ENCODE assay signal across 27 mouse cellular contexts in genomic region chr15:84684520-84684919, GRCm38 (mm10). TPM values are rescaled to one million over a fixed set of nuclear protein-coding genes. Genes with fewer than 3 reads are reported as not detected.
DNase-seq lines count a peak whose midpoint lies in the region; ATAC-seq and TF ChIP-seq lines count a peak whose summit lies in the region.
"Had no signal": no experiment of that assay in that cellular context is flagged by ENCODE, and none has a peak within 500 bp of the region (broad histone marks: within the 10 kb centered on the region; RNA-seq: fewer than 3 reads in every experiment).

No protein-coding gene starts in this region.

- TF ChIP-seq EP300 in heart, postnatal 0 days (IDR thresholded peaks at IDR 0.05; ENCODE audit: low read depth): no peak

- TF ChIP-seq CTCF in heart, postnatal 0 days (IDR thresholded peaks at IDR 0.05; ENCODE audit: low read depth): no peak
- no peak for TF ChIP-seq CTCF in intestine, postnatal 0 days (IDR thresholded peaks at IDR 0.05; ENCODE audit: low read depth)
- no peak for TF ChIP-seq CTCF in layer of hippocampus, adult 2 months (conservative IDR thresholded peaks at IDR 0.05)

- no peak for ATAC-seq in heart, postnatal 0 days (ENCODE audit: insufficient read depth, low read depth)
- no peak for ATAC-seq in intestine, postnatal 0 days
- no peak for ATAC-seq in hindbrain, embryonic 16.5 days
- ATAC-seq: forebrain, embryonic 14.5 days; forebrain, postnatal 0 days; inflammation-experienced regulatory T-cells, adult 6 months had no signal

- WGBS in heart, postnatal 0 days: 75% methylated on average over 5 of the region's 5 CpGs
- 66% methylated on average over 5 of the region's 5 CpGs for WGBS in intestine, postnatal 0 days
- WGBS in hindbrain, embryonic 16.5 days: 73% methylated on average over 5 of the region's 5 CpGs

- H3K4me1 ChIP-seq in heart, postnatal 0 days (ENCODE audit: control insufficient read depth, insufficient read depth): peaks cover 4% of the 10 kb centered on the region
- H3K4me1 ChIP-seq in intestine, postnatal 0 days (replicated peaks; ENCODE audit: control insufficient read depth, insufficient read depth, low read length): peaks cover 14% of the 10 kb centered on the region
- peaks cover 16% of the 10 kb centered on the region for H3K4me1 ChIP-seq in hindbrain, embryonic 16.5 days (ENCODE audit: control insufficient read depth, insufficient read depth, low read depth, low read length)

- no peaks in the 10 kb centered on the region for H3K9me3 ChIP-seq in heart, postnatal 0 days (replicated peaks; ENCODE audit: control insufficient read depth, low read length)
- no peaks in the 10 kb centered on the region for H3K9me3 ChIP-seq in intestine, postnatal 0 days (ENCODE audit: control insufficient read depth)
- no peaks in the 10 kb centered on the region for H3K9me3 ChIP-seq in hindbrain, embryonic 16.5 days (ENCODE audit: control insufficient read depth, low read length)
- H3K9me3 ChIP-seq: embryonic facial prominence, embryonic 12.5 days; embryonic facial prominence, embryonic 15.5 days; heart, embryonic 12.5 days; heart, embryonic 15.5 days; hindbrain, embryonic 12.5 days; hindbrain, embryonic 15.5 days had no signal

- H3K9ac ChIP-seq in heart, postnatal 0 days (replicated peaks; ENCODE audit: low read depth, low read length): no peak overlapping the region
- no peak overlapping the region for H3K9ac ChIP-seq in intestine, postnatal 0 days (ENCODE audit: low read depth, low read length)
- H3K9ac ChIP-seq in hindbrain, embryonic 16.5 days (ENCODE audit: low read depth, low read length): no peak overlapping the region
- H3K9ac ChIP-seq: embryonic facial prominence, embryonic 12.5 days; embryonic facial prominence, embryonic 15.5 days; forebrain, postnatal 0 days; heart, embryonic 12.5 days; heart, embryonic 15.5 days; hindbrain, embryonic 12.5 days; hindbrain, embryonic 15.5 days had no signal

- H3K36me3 ChIP-seq in heart, postnatal 0 days (replicated peaks; ENCODE audit: control insufficient read depth, insufficient read depth, low read length): no peaks in the 10 kb centered on the region
- H3K36me3 ChIP-seq in intestine, postnatal 0 days (ENCODE audit: control insufficient read depth, insufficient read depth): peaks cover 22% of the 10 kb centered on the region
- H3K36me3 ChIP-seq in hindbrain, embryonic 16.5 days (ENCODE audit: control insufficient read depth, insufficient read depth, low read length): 0 out of 2 replicates have a peak, but pooled peaks cover 8% of the 10 kb centered on the region
- H3K36me3 ChIP-seq: hindbrain, embryonic 12.5 days had no signal

- H3K27ac ChIP-seq in heart, postnatal 0 days (ENCODE audit: low read depth): 0 out of 2 replicates have a peak overlapping the region, but pooled peaks have one; percentile 0
- H3K27ac ChIP-seq in intestine, postnatal 0 days (ENCODE audit: low read depth, low read length): peak overlapping the region; percentile 54
- no peak overlapping the region for H3K27ac ChIP-seq in hindbrain, embryonic 16.5 days (ENCODE audit: low read depth, low read length)
- H3K27ac ChIP-seq in layer of hippocampus, adult 2 months: no peak overlapping the region
- H3K27ac ChIP-seq: embryonic facial prominence, embryonic 12.5 days; embryonic facial prominence, embryonic 15.5 days; heart, embryonic 15.5 days; hindbrain, embryonic 12.5 days; hindbrain, embryonic 15.5 days had no signal

- H3K4me2 ChIP-seq in heart, postnatal 0 days (ENCODE audit: low read depth, low read length): no peak overlapping the region
- peak overlapping the region; percentile 21; the same call in 1 of the 2 replicates for H3K4me2 ChIP-seq in intestine, postnatal 0 days (replicated peaks; ENCODE audit: low read depth)
- H3K4me2 ChIP-seq in hindbrain, embryonic 16.5 days (ENCODE audit: low read length): no peak overlapping the region
- H3K4me2 ChIP-seq: embryonic facial prominence, embryonic 12.5 days; embryonic facial prominence, embryonic 15.5 days; heart, embryonic 12.5 days; heart, embryonic 15.5 days; hindbrain, embryonic 12.5 days; hindbrain, embryonic 15.5 days had no signal

- no peak overlapping the region for H3K4me3 ChIP-seq in heart, postnatal 0 days (ENCODE audit: low read depth, low read length)
- no peak overlapping the region for H3K4me3 ChIP-seq in intestine, postnatal 0 days (ENCODE audit: low read depth, low read length)
- no peak overlapping the region for H3K4me3 ChIP-seq in hindbrain, embryonic 16.5 days (ENCODE audit: low read length)
- H3K4me3 ChIP-seq in layer of hippocampus, adult 2 months: no peak overlapping the region
- H3K4me3 ChIP-seq: embryonic facial prominence, embryonic 12.5 days; embryonic facial prominence, embryonic 15.5 days; heart, embryonic 12.5 days; heart, embryonic 15.5 days; hindbrain, embryonic 12.5 days; hindbrain, embryonic 15.5 days had no signal

- no peak for DNase-seq in heart, postnatal 0 days (ENCODE audit: low spot score)
- DNase-seq in heart, postnatal 14 days: no peak
- peak; percentile 42 for DNase-seq in thymus, postnatal 0 days (ENCODE audit: low spot score)
- no peak for DNase-seq in thymus, adult 18-20 months
- DNase-seq in layer of hippocampus, adult 2 months (ENCODE audit: low spot score in 2 of 2): no peak
- DNase-seq in cerebellum, adult 11-12 months: no peak
- DNase-seq: adrenal gland, adult 2 months; adrenal gland, postnatal 14 days; cerebellum, adult 18-20 months; cerebellum, adult 9-10 months; cerebellum, postnatal 14 days; forebrain, postnatal 0 days; gastrocnemius, postnatal 25 days; heart, adult 18-20 months had no signal

- H3K27me3 ChIP-seq in heart, postnatal 0 days (ENCODE audit: control insufficient read depth, insufficient read depth, low read length): peaks cover 7% of the 10 kb centered on the region; the same call in 1 of the 2 replicates
- H3K27me3 ChIP-seq in intestine, postnatal 0 days (replicated peaks; ENCODE audit: control insufficient read depth, insufficient read depth, low read length): no peaks in the 10 kb centered on the region
- peaks cover 8% of the 10 kb centered on the region for H3K27me3 ChIP-seq in hindbrain, embryonic 16.5 days (replicated peaks; ENCODE audit: control insufficient read depth, insufficient read depth, low read length)
- H3K27me3 ChIP-seq: embryonic facial prominence, embryonic 12.5 days; embryonic facial prominence, embryonic 15.5 days; heart, embryonic 12.5 days; heart, embryonic 15.5 days had no signal

- intact Hi-C loops in heart, postnatal 14 days (cut with DNase I): no loop called here

RNA-seq across cellular contexts. Expression of gene Prr5, which starts 15.1 kb away (rescaled TPM):
- 7.3 and 14.8 TPM in 2 replicates for total RNA-seq in heart, postnatal 0 days (2014; rRNA removed; ENCODE audit: low replicate concordance)
- 5.6 and 6.5 TPM in 2 replicates for polyA plus RNA-seq in heart, postnatal 0 days (2015; fragmentation: Nextera tagmentation; extraction: Ambion mirVana)
- 1 to 10 TPM; 5.6 to 8.3 TPM for total RNA-seq in heart, postnatal 14 days (2021)
- polyA plus RNA-seq in thymus, postnatal 0 days (2015; fragmentation: Nextera tagmentation; extraction: Ambion mirVana): 13.3 and 13.7 TPM in 2 replicates
- 68.5 and 83.0 TPM in 2 replicates for polyA plus RNA-seq in intestine, postnatal 0 days (2015; fragmentation: Nextera tagmentation; extraction: Ambion mirVana)
- 30.5 and 33.2 TPM in 2 replicates for polyA plus RNA-seq in hindbrain, embryonic 16.5 days (2015; fragmentation: Nextera tagmentation; extraction: Ambion mirVana)
- 10 to 100 TPM; 15.5 to 16.9 TPM for total RNA-seq in layer of hippocampus, adult 2 months (2021)
- total RNA-seq: MEL had no signal

RNA-seq across cellular contexts. Expression of gene Arhgap8, which starts 35.3 kb away (rescaled TPM):
- total RNA-seq in heart, postnatal 0 days (2014; rRNA removed; ENCODE audit: low replicate concordance): 3.7 TPM in 1 of 2 replicates, not detected in the other
- 1.2 and 1.3 TPM in 2 replicates for polyA plus RNA-seq in heart, postnatal 0 days (2015; fragmentation: Nextera tagmentation; extraction: Ambion mirVana)
- 1 to 10 TPM in 1 of 2 experiments, under 1 TPM in 1; 0.86 to 2.6 TPM for total RNA-seq in heart, postnatal 14 days (2021)
- 28.7 and 30.5 TPM in 2 replicates for polyA plus RNA-seq in thymus, postnatal 0 days (2015; fragmentation: Nextera tagmentation; extraction: Ambion mirVana)
- 10.6 and 11.2 TPM in 2 replicates for polyA plus RNA-seq in intestine, postnatal 0 days (2015; fragmentation: Nextera tagmentation; extraction: Ambion mirVana)
- polyA plus RNA-seq in hindbrain, embryonic 16.5 days (2015; fragmentation: Nextera tagmentation; extraction: Ambion mirVana): 0.61 and 0.96 TPM in 2 replicates
- under 1 TPM in 1 of 2 experiments, not detected in 1; 0.64 TPM for total RNA-seq in layer of hippocampus, adult 2 months (2021)
- total RNA-seq: common myeloid progenitor, adult 5-6 weeks; hematopoietic stem cell, adult 5-6 weeks; MEL had no signal

Comparison
In these comparisons a context has a peak if more than half of its experiments do, and no peak if none do; other contexts are left out.
1. H3K27ac ChIP-seq: peak in heart, postnatal 0 days (single experiment) and intestine, postnatal 0 days (single experiment); none in hindbrain, embryonic 16.5 days (single experiment) and layer of hippocampus, adult 2 months (single experiment).